Mouse (Mus musculus): ENCODE data around the gene Reep1. TPM values are rescaled to one million over a fixed set of nuclear protein-coding genes. Genes with fewer than 3 reads are reported as not detected.
"Not testable (repeated sequence)": the region's sequence is repeated elsewhere in the genome, so short reads cannot be mapped to it uniquely, and the experiment has no call there.

Reep1 gene
- polyA plus RNA-seq, 1 experiment from 2014 or later = 18.0 TPM

DNA sequence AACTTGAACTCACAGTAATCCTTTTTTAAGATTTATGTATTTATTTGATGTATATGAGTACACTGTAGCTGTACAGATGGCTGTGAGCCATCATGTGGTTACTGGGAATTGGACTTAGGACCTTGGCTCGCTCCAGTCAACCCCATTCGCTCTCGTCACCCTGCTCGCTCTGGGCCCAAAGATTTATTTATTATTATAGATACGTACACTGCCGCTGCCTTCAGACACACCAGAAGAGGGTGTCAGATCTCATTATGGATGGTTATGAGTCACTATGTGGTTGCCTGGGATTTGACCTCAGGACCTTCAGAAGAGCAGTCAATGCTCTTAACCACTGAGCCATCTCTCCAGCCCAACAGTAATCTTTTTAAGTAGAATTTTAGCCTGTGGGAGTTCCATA is 139.5 kb downstream of the Reep1 start:
- not testable (repeated sequence) for H3K4me1 ChIP-seq (replicated peaks); H3K9me3 ChIP-seq (replicated peaks); H3K27me3 ChIP-seq; H3K4me3 ChIP-seq; H3K9ac ChIP-seq; ATAC-seq (replicated peaks; ENCODE audit: insufficient number of reproducible peaks, insufficient read depth, low FRiP score, low read depth); H3K27ac ChIP-seq; H3K4me2 ChIP-seq
- WGBS = 92% methylated on average over 6 of the region's 6 CpGs
- H3K36me3 ChIP-seq = peaks cover 39% of the 10 kb centered on the region

Other genes with a start within 250 kb of the Reep1 start
- gene Rnf103, start 213.7 kb upstream of the Reep1 start, polyA plus RNA-seq (2015; fragmentation: Nextera tagmentation; extraction: Ambion mirVana) = 14.5 and 15.8 TPM in 2 replicates
- gene Chmp3, start 163.8 kb upstream of the Reep1 start, polyA plus RNA-seq (2015; fragmentation: Nextera tagmentation; extraction: Ambion mirVana) = 62.6 and 63.0 TPM in 2 replicates
- gene Kdm3a, start 74.6 kb upstream of the Reep1 start, polyA plus RNA-seq (2015; fragmentation: Nextera tagmentation; extraction: Ambion mirVana) = 30.3 and 36.8 TPM in 2 replicates
- 52.0 and 63.7 TPM in 2 replicates for gene Mrpl35, start 119.4 kb downstream of the Reep1 start, polyA plus RNA-seq (2015; fragmentation: Nextera tagmentation; extraction: Ambion mirVana)
- 310 and 335 TPM in 2 replicates for gene Immt, start 123.8 kb downstream of the Reep1 start, polyA plus RNA-seq (2015; fragmentation: Nextera tagmentation; extraction: Ambion mirVana)
- gene Ptcd3, start 201.2 kb downstream of the Reep1 start, polyA plus RNA-seq (2015; fragmentation: Nextera tagmentation; extraction: Ambion mirVana) = 90.8 and 94.6 TPM in 2 replicates
- gene Polr1a, start 201.5 kb downstream of the Reep1 start, polyA plus RNA-seq (2015; fragmentation: Nextera tagmentation; extraction: Ambion mirVana) = 19.7 and 25.3 TPM in 2 replicates

All from heart, embryonic 15.5 days (tissue).